Mouse (Mus musculus) intestine, embryonic 14.5 days (tissue): ENCODE data around the gene Fkbp10. TPM values are rescaled to one million over a fixed set of nuclear protein-coding genes. Genes with fewer than 3 reads are reported as not detected.

Experiments used
- ATAC-seq: fragments of 200-750 bp; cut with Nextera tagmentation; replicated peaks from 2 replicates; pipeline ENCODE4 v1.8.0; 2017; ENCODE audit warnings: low read depth, moderate number of reproducible peaks, moderate TSS enrichment, moderate library complexity; ENCODE audit not compliant: low FRiP score, low TSS enrichment
- DNase-seq: peaks from one replicate; pipeline ENCODE4 v3.0.0-alpha.2; 2018; ENCODE audit warnings: low spot score
- H3K27ac ChIP-seq: fragments of 300-500 bp; sonication (generic); 2 replicates; pipeline ENCODE4 v1.5.1; 2014; ENCODE audit warnings: low read depth, mild to moderate bottlenecking, control low read depth
- H3K27me3 ChIP-seq: fragments of 300-500 bp; sonication (generic); replicated peaks from 2 replicates; pipeline ENCODE4 v1.6.1; 2014; ENCODE audit warnings: low read length, control low read depth; ENCODE audit not compliant: control insufficient read depth, insufficient read depth
- H3K36me3 ChIP-seq: fragments of 300-500 bp; sonication (generic); 2 replicates; pipeline ENCODE4 v1.6.1; 2014; ENCODE audit warnings: low read length, control low read depth; ENCODE audit not compliant: control insufficient read depth, insufficient read depth
- H3K4me1 ChIP-seq: fragments of 300-500 bp; sonication (generic); replicated peaks from 2 replicates; pipeline ENCODE4 v1.6.1; 2014; ENCODE audit warnings: low read length, control low read depth, mixed read lengths; ENCODE audit not compliant: control insufficient read depth, insufficient read depth
- H3K4me2 ChIP-seq: fragments of 300-500 bp; sonication (generic); 2 replicates; pipeline ENCODE4 v1.6.1; 2014; ENCODE audit warnings: low read length
- H3K4me3 ChIP-seq: fragments of 300-500 bp; sonication (generic); 2 replicates; pipeline ENCODE4 v1.5.1; 2014; ENCODE audit warnings: low read depth, low read length, control low read depth, mixed read lengths
- H3K9ac ChIP-seq: fragments of 300-500 bp; sonication (generic); 2 replicates; pipeline ENCODE4 v1.6.1; 2014; ENCODE audit warnings: mild to moderate bottlenecking, low read length
- H3K9me3 ChIP-seq: fragments of 300-500 bp; sonication (generic); 2 replicates; pipeline ENCODE4 v1.6.1; 2016; ENCODE audit warnings: low read length, control low read depth; ENCODE audit not compliant: control insufficient read depth
- WGBS: fragments of 180-500 bp; shearing (Covaris S2); extraction: QIAGEN DNeasy Blood & Tissue Kit; methylation state at CpG from one replicate; pipeline ENCODE4 v1.1.7; 2014; 5-methylcytosine and 5-hydroxymethylcytosine counted together
- polyA plus RNA-seq: library from polyadenylated mRNA; unstranded; fragments of >200 nt; fragmentation: Nextera tagmentation; extraction: Ambion mirVana; gene quantifications from 2 replicates; pipeline ENCODE4 v1.2.1, GENCODE M21; 2014

Gene Fkbp10
- polyA plus RNA-seq, 1 experiment from 2014 or later = 86.2 TPM

GRCm38 (mm10) chr11:100378446-100378845 lies 37.1 kb upstream of the Fkbp10 start:
- Histone ChIP-seq H3K36me3 (peaks cover 89% of the 10 kb centered on the region), H3K4me2 (no peak overlapping the region)
- WGBS = 91% methylated on average over 5 of the region's 5 CpGs

GRCm38 (mm10) chr11:100379311-100379710 lies 36.2 kb upstream of the Fkbp10 start:
- no peak overlapping the region for H3K9ac ChIP-seq
- ATAC-seq (no peak), DNase-seq (no peak)
- H3K4me2 ChIP-seq = no peak overlapping the region
- no peak overlapping the region for H3K4me3 ChIP-seq
- no peaks in the 10 kb centered on the region for H3K4me1 ChIP-seq
- H3K27ac ChIP-seq = no peak overlapping the region
- no peaks in the 10 kb centered on the region for H3K27me3 ChIP-seq
- peaks cover 89% of the 10 kb centered on the region for H3K36me3 ChIP-seq
- WGBS = 89% methylated on average over 4 of the region's 4 CpGs
- H3K9me3 ChIP-seq = no peaks in the 10 kb centered on the region

More at GRCm38 (mm10) chr11:100378446-100378845, 37.1 kb upstream of the Fkbp10 start:
- H3K9me3 ChIP-seq = no peaks in the 10 kb centered on the region
- H3K4me1 ChIP-seq = no peaks in the 10 kb centered on the region
- no peaks in the 10 kb centered on the region for H3K27me3 ChIP-seq
- no peak overlapping the region for H3K27ac ChIP-seq
- no peak overlapping the region for H3K9ac ChIP-seq
- no peak overlapping the region for H3K4me3 ChIP-seq
- ATAC-seq (no peak), DNase-seq (no peak)

GRCm38 (mm10) chr11:100382682-100383081 lies 32.8 kb upstream of the Fkbp10 start:
- WGBS = 87% methylated on average over 6 of the region's 6 CpGs
- no peak for DNase-seq
- Histone ChIP-seq H3K4me1 (peaks cover 13% of the 10 kb centered on the region), H3K4me3 (no peak overlapping the region), H3K27ac (no peak overlapping the region), H3K27me3 (no peaks in the 10 kb centered on the region), H3K9me3 (no peaks in the 10 kb centered on the region), H3K36me3 (peaks cover 76% of the 10 kb centered on the region), H3K4me2 (no peak overlapping the region), H3K9ac (no peak overlapping the region)
- ATAC-seq = no peak

GRCm38 (mm10) chr11:100385016-100385415 lies 30.5 kb upstream of the Fkbp10 start:
- Histone ChIP-seq H3K36me3 (peaks cover 57% of the 10 kb centered on the region), H3K4me1 (peaks cover 32% of the 10 kb centered on the region), H3K27ac (no peak overlapping the region), H3K4me2 (no peak overlapping the region), H3K4me3 (no peak overlapping the region), H3K27me3 (no peaks in the 10 kb centered on the region), H3K9me3 (no peaks in the 10 kb centered on the region), H3K9ac (no peak overlapping the region)
- 90% methylated on average over 3 of the region's 3 CpGs for WGBS
- ATAC-seq = no peak
- no peak for DNase-seq

GRCm38 (mm10) chr11:100386586-100386985 lies 28.9 kb upstream of the Fkbp10 start:
- Histone ChIP-seq H3K9ac (no peak overlapping the region), H3K4me2 (0 out of 2 replicates have a peak overlapping the region, but pooled peaks have one; percentile 4), H3K36me3 (peaks cover 44% of the 10 kb centered on the region), H3K4me1 (peaks cover 43% of the 10 kb centered on the region), H3K9me3 (no peaks in the 10 kb centered on the region), H3K27me3 (no peaks in the 10 kb centered on the region), H3K27ac (peak overlapping the region; percentile 78), H3K4me3 (no peak overlapping the region)
- WGBS = 53% methylated on average over 5 of the region's 5 CpGs
- ATAC-seq = peak; percentile 76
- no peak for DNase-seq

GRCm38 (mm10) chr11:100387111-100387510 lies 28.4 kb upstream of the Fkbp10 start:
- ATAC-seq (no peak), DNase-seq (no peak)
- Histone ChIP-seq H3K4me3 (no peak overlapping the region), H3K27me3 (no peaks in the 10 kb centered on the region), H3K4me2 (0 out of 2 replicates have a peak overlapping the region, but pooled peaks have one; percentile 7), H3K36me3 (peaks cover 38% of the 10 kb centered on the region), H3K4me1 (peaks cover 43% of the 10 kb centered on the region), H3K9ac (no peak overlapping the region), H3K27ac (peak overlapping the region; percentile 78), H3K9me3 (no peaks in the 10 kb centered on the region)
- 84% methylated on average over 6 of the region's 6 CpGs for WGBS

GRCm38 (mm10) chr11:100387589-100388375 lies 27.7 kb upstream of the Fkbp10 start:
- ATAC-seq = 0 out of 2 replicates have a peak, but pooled peaks have one; percentile 32
- Histone ChIP-seq H3K4me3 (no peak overlapping the region), H3K9ac (no peak overlapping the region)

GRCm38 (mm10) chr11:100388588-100388987 lies 26.9 kb upstream of the Fkbp10 start:
- Histone ChIP-seq H3K27me3 (no peaks in the 10 kb centered on the region), H3K9me3 (no peaks in the 10 kb centered on the region), H3K4me2 (peak overlapping the region; percentile 34), H3K27ac (peak overlapping the region; percentile 78), H3K4me3 (no peak overlapping the region), H3K9ac (no peak overlapping the region), H3K36me3 (peaks cover 25% of the 10 kb centered on the region), H3K4me1 (peaks cover 49% of the 10 kb centered on the region)
- 65% methylated on average over 6 of the region's 6 CpGs for WGBS
- DNase-seq (no peak), ATAC-seq (no peak)

More at GRCm38 (mm10) chr11:100387589-100388375, 27.7 kb upstream of the Fkbp10 start:
- Histone ChIP-seq H3K9me3 (no peaks in the 10 kb centered on the region), H3K36me3 (peaks cover 33% of the 10 kb centered on the region), H3K27ac (peak overlapping the region; percentile 78), H3K4me2 (peak overlapping the region; percentile 34), H3K27me3 (no peaks in the 10 kb centered on the region), H3K4me1 (peaks cover 47% of the 10 kb centered on the region)
- peak; percentile 84 for DNase-seq
- 18% methylated on average over 14 of the region's 14 CpGs for WGBS
